Mouse (Mus musculus) embryonic fibroblast, embryonic 13.5 days (primary cell): Measurements from ENCODE around the gene Copa.

Source experiments
- CTCF ChIP-seq: IDR thresholded peaks from 2 replicates; pipeline ENCODE4 v1.5.1; 2011; ENCODE audit warnings: mild to moderate bottlenecking, control low read depth, low read length, moderate library complexity, borderline replicate concordance; ENCODE audit not compliant: insufficient read depth
- POLR2A ChIP-seq: IDR thresholded peaks from 2 replicates; pipeline ENCODE4 v1.6.1; 2011; ENCODE audit warnings: low read depth, mild to moderate bottlenecking, control low read depth, low read length, moderate library complexity

DNA sequence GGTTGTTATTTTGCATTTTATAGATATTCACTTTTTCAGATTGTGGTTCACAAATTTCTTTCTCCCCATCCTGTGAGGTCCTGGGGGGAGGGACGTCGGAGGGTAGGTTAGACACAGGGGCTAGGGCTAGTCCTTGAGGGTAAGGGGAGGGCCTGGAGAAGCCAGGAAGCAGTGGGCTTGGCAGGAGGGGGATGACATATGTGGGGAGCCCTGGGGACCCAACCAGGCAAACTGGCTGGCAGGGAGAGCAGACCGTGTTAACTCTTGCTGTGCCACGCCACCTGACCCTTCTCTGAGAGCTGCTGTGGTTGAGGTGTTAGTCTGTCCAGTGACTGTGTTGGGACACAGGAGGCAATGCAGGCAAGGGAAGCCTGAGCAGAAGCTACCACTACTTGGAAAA, 21.7 kb upstream of the Copa start:
- TF ChIP-seq POLR2A: no peak
- no peak for TF ChIP-seq CTCF
